Mouse (Mus musculus): ENCODE data around the gene Zfp180. TPM values are rescaled to one million over a fixed set of nuclear protein-coding genes. Genes with fewer than 3 reads are reported as not detected.

The Zfp180 gene
- polyA plus RNA-seq, 1 experiment = 18.2 TPM

GRCm38 (mm10) chr7:24087485-24088125, 5.9 kb downstream of the Zfp180 start:
- TF ChIP-seq CTCF (IDR thresholded peaks at IDR 0.05; ENCODE audit: low read depth, low read length) (no peak), POLR2A (IDR thresholded peaks at IDR 0.05; ENCODE audit: insufficient read depth, low read length) (no peak), EP300 (IDR thresholded peaks at IDR 0.05; ENCODE audit: insufficient read depth, low read depth, low read length) (no peak)
- no peaks in the 10 kb centered on the region for H3K4me1 ChIP-seq (ENCODE audit: control insufficient read depth, insufficient read depth, low read length)
- H3K27ac ChIP-seq (ENCODE audit: insufficient read depth, low read length) = peak overlapping the region; percentile 59
- peak overlapping the region; percentile 88 for H3K9ac ChIP-seq (ENCODE audit: low read depth, poor library complexity, severe bottlenecking)
- no peaks in the 10 kb centered on the region; the same call in 1 of the 2 replicates for H3K36me3 ChIP-seq (ENCODE audit: control insufficient read depth, insufficient read depth, low read length, poor library complexity, severe bottlenecking)
- H3K27me3 ChIP-seq (ENCODE audit: control insufficient read depth, insufficient read depth, low read length, poor library complexity, severe bottlenecking) = no peaks in the 10 kb centered on the region
- H3K4me3 ChIP-seq (ENCODE audit: low read depth, low read length) = peak overlapping the region; percentile 99
- no peaks in the 10 kb centered on the region; the same call in none of the 2 replicates for H3K9me3 ChIP-seq (replicated peaks; ENCODE audit: control insufficient read depth, insufficient read depth, low read length, poor library complexity, severe bottlenecking)

GRCm38 (mm10) chr7:24104403-24104802, 22.7 kb downstream of the Zfp180 start:
- Histone ChIP-seq H3K4me1 (ENCODE audit: control insufficient read depth, insufficient read depth, low read length) (no peaks in the 10 kb centered on the region), H3K4me3 (ENCODE audit: low read depth, low read length) (no peak overlapping the region), H3K36me3 (ENCODE audit: control insufficient read depth, insufficient read depth, low read length, poor library complexity, severe bottlenecking) (peaks cover 70% of the 10 kb centered on the region)

GRCm38 (mm10) chr7:24105144-24105703, 23.5 kb downstream of the Zfp180 start:
- Histone ChIP-seq H3K4me1 (ENCODE audit: control insufficient read depth, insufficient read depth, low read length) (no peaks in the 10 kb centered on the region), H3K9ac (ENCODE audit: low read depth, poor library complexity, severe bottlenecking) (no peak overlapping the region), H3K4me3 (ENCODE audit: low read depth, low read length) (no peak overlapping the region), H3K27ac (ENCODE audit: insufficient read depth, low read length) (no peak overlapping the region), H3K9me3 (replicated peaks; ENCODE audit: control insufficient read depth, insufficient read depth, low read length, poor library complexity, severe bottlenecking) (peaks cover 57% of the 10 kb centered on the region), H3K36me3 (ENCODE audit: control insufficient read depth, insufficient read depth, low read length, poor library complexity, severe bottlenecking) (peaks cover 62% of the 10 kb centered on the region), H3K27me3 (ENCODE audit: control insufficient read depth, insufficient read depth, low read length, poor library complexity, severe bottlenecking) (no peaks in the 10 kb centered on the region)
- TF ChIP-seq EP300 (IDR thresholded peaks at IDR 0.05; ENCODE audit: insufficient read depth, low read depth, low read length) (no peak), POLR2A (IDR thresholded peaks at IDR 0.05; ENCODE audit: insufficient read depth, low read length) (no peak), CTCF (IDR thresholded peaks at IDR 0.05; ENCODE audit: low read depth, low read length) (no peak)

More at GRCm38 (mm10) chr7:24104403-24104802, 22.7 kb downstream of the Zfp180 start:
- H3K9ac ChIP-seq (ENCODE audit: low read depth, poor library complexity, severe bottlenecking) = no peak overlapping the region
- peaks cover 57% of the 10 kb centered on the region for H3K9me3 ChIP-seq (replicated peaks; ENCODE audit: control insufficient read depth, insufficient read depth, low read length, poor library complexity, severe bottlenecking)
- H3K27ac ChIP-seq (ENCODE audit: insufficient read depth, low read length) = no peak overlapping the region
- TF ChIP-seq CTCF (IDR thresholded peaks at IDR 0.05; ENCODE audit: low read depth, low read length) (no peak), EP300 (IDR thresholded peaks at IDR 0.05; ENCODE audit: insufficient read depth, low read depth, low read length) (no peak), POLR2A (IDR thresholded peaks at IDR 0.05; ENCODE audit: insufficient read depth, low read length) (no peak)
- H3K27me3 ChIP-seq (ENCODE audit: control insufficient read depth, insufficient read depth, low read length, poor library complexity, severe bottlenecking) = no peaks in the 10 kb centered on the region

GRCm38 (mm10) chr7:24110839-24111238, 29.1 kb downstream of the Zfp180 start:
- Histone ChIP-seq H3K27me3 (ENCODE audit: control insufficient read depth, insufficient read depth, low read length, poor library complexity, severe bottlenecking) (no peaks in the 10 kb centered on the region), H3K27ac (ENCODE audit: insufficient read depth, low read length) (no peak overlapping the region), H3K4me1 (ENCODE audit: control insufficient read depth, insufficient read depth, low read length) (no peaks in the 10 kb centered on the region), H3K9ac (ENCODE audit: low read depth, poor library complexity, severe bottlenecking) (no peak overlapping the region), H3K36me3 (ENCODE audit: control insufficient read depth, insufficient read depth, low read length, poor library complexity, severe bottlenecking) (peaks cover 11% of the 10 kb centered on the region), H3K4me3 (ENCODE audit: low read depth, low read length) (no peak overlapping the region), H3K9me3 (replicated peaks; ENCODE audit: control insufficient read depth, insufficient read depth, low read length, poor library complexity, severe bottlenecking) (peaks cover 16% of the 10 kb centered on the region)
- TF ChIP-seq EP300 (IDR thresholded peaks at IDR 0.05; ENCODE audit: insufficient read depth, low read depth, low read length) (no peak), CTCF (IDR thresholded peaks at IDR 0.05; ENCODE audit: low read depth, low read length) (no peak), POLR2A (IDR thresholded peaks at IDR 0.05; ENCODE audit: insufficient read depth, low read length) (no peak)

- H3K9ac ChIP-seq (ENCODE audit: low read depth, poor library complexity, severe bottlenecking) = peak overlapping the region; percentile 49
- H3K4me1 ChIP-seq (ENCODE audit: control insufficient read depth, insufficient read depth, low read length) = no peaks in the 10 kb centered on the region
- peak overlapping the region; percentile 99 for H3K4me3 ChIP-seq (ENCODE audit: low read depth, low read length)
- no peaks in the 10 kb centered on the region for H3K27me3 ChIP-seq (ENCODE audit: control insufficient read depth, insufficient read depth, low read length, poor library complexity, severe bottlenecking)
- H3K9me3 ChIP-seq (replicated peaks; ENCODE audit: control insufficient read depth, insufficient read depth, low read length, poor library complexity, severe bottlenecking) = peaks cover 7% of the 10 kb centered on the region
- no peak overlapping the region for H3K27ac ChIP-seq (ENCODE audit: insufficient read depth, low read length)
- no peak for TF ChIP-seq POLR2A (IDR thresholded peaks at IDR 0.05; ENCODE audit: insufficient read depth, low read length)
- TF ChIP-seq CTCF (IDR thresholded peaks at IDR 0.05; ENCODE audit: low read depth, low read length) = no peak
- no peak for TF ChIP-seq EP300 (IDR thresholded peaks at IDR 0.05; ENCODE audit: insufficient read depth, low read depth, low read length)
- peaks cover 3% of the 10 kb centered on the region; the same call in 1 of the 2 replicates for H3K36me3 ChIP-seq (ENCODE audit: control insufficient read depth, insufficient read depth, low read length, poor library complexity, severe bottlenecking)
Observed at GRCm38 (mm10) chr7:24111772-24112155, 30.0 kb downstream of the Zfp180 start.
